Mouse (Mus musculus) megakaryocyte, embryonic 14.5 days (primary cell): ENCODE measurements around the gene Cd3e.

ENCODE experiments used
- FLI1 ChIP-seq: IDR thresholded peaks from 2 replicates; pipeline ENCODE4 v1.6.1; 2012; ENCODE audit warnings: low read length, inconsistent platforms, mixed read lengths
- GATA1 ChIP-seq: IDR thresholded peaks from 3 replicates; pipeline ENCODE4 v1.6.1; 2012; ENCODE audit warnings: mixed read lengths, low read length, inconsistent platforms, borderline replicate concordance

GRCm38 (mm10) chr9:44982081-44982480, 27.3 kb downstream of the Cd3e start:
- TF ChIP-seq GATA1 (no peak), FLI1 (no peak)
